ENCODE assay signal across 8 mouse cellular contexts in the genomic region with DNA sequence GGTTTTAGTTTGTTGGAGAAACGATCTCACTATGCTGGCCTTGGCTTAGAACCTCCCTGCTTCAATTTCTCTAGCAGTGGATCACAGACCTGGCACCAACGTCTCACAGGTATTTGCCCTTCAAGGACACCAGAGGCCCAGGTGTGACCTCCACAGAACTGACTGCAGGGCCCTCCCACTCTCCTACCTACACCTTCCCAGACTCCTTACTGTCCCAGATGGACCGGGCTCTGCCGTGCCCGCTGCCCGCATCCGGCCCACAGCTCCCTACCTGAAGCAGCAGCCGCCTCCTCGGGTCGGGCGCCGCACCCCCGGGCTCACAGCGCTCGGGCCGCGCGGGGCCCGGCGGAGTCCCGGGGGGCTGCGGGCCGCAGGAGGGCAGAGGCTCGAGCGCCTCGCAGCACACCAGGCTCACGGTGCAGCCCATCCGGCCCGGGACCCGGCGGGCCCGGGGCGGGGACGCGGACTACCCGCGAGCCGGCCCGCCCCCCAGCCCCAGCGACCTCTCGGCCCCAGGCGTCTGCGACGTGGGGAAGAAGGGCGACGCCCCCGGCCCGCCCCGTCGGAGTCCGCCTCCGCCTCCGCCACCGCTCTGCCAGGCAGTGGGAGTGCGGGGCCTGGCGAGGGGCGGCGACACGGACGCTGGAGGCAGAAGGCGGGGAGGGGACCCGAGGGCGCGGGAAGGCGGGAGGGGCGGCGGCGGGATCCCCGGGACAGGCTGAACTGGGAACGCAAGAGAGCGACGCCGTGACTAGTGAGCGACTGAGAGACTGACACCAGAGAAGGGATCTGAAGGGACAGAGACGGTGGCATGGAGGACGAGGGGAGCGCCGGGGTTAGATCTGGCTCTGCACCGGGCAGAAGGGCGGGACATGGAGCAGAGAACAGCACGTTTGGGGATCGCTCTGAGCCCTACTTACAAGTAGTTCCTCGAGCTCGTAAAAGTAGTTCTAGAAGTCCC. TPM values are rescaled to one million over a fixed set of nuclear protein-coding genes. Genes with fewer than 3 reads are reported as not detected.
DNase-seq lines count a peak whose midpoint lies in the region; ATAC-seq and TF ChIP-seq lines count a peak whose summit lies in the region.

A gene (minus strand): TSS at position 429 of the 961 bp plus-strand sequence.

- H3K36me3 ChIP-seq in intestine, embryonic 14.5 days (ENCODE audit: control insufficient read depth, insufficient read depth, low read length), result no peaks in the 10 kb centered on the region
- no peaks in the 10 kb centered on the region for H3K36me3 ChIP-seq in limb, embryonic 12.5 days
- H3K36me3 ChIP-seq in midbrain, embryonic 11.5 days (ENCODE audit: control insufficient read depth, insufficient read depth, low read length), result no peaks in the 10 kb centered on the region
- H3K36me3 ChIP-seq in testis, adult 2 months (ENCODE audit: control insufficient read depth, insufficient read depth, low read length), result no peaks in the 10 kb centered on the region

- no peak for TF ChIP-seq CTCF in Patski (IDR thresholded peaks at IDR 0.05)
- no peak for TF ChIP-seq CTCF in brain, embryonic 14.5 days (IDR thresholded peaks at IDR 0.05; ENCODE audit: borderline replicate concordance, extremely low read depth, insufficient read depth, insufficient read length)
- TF ChIP-seq CTCF in testis, adult 2 months (IDR thresholded peaks at IDR 0.05; ENCODE audit: control insufficient read depth, insufficient read depth, insufficient replicate concordance, low read depth, low read length), result no peak

- H3K9ac ChIP-seq in intestine, embryonic 14.5 days (ENCODE audit: low read length), result peak within 1 kb of the TSS; percentile 51
- H3K9ac ChIP-seq in limb, embryonic 12.5 days (replicated peaks), result peak within 1 kb of the TSS; percentile 79
- H3K9ac ChIP-seq in midbrain, embryonic 11.5 days (ENCODE audit: low read length), result peak within 1 kb of the TSS; percentile 64

- no peak for DNase-seq in Patski (ENCODE audit: low read depth, low spot score)
- peak; percentile 71 for DNase-seq in brain, embryonic 14.5 days (ENCODE audit: low read depth)
- peak; percentile 62 to 63 for DNase-seq in gastrocnemius, postnatal 4 days (ENCODE audit: low spot score in 2 of 2)
- DNase-seq in intestine, embryonic 14.5 days (ENCODE audit: low spot score), result peak; percentile 80
- peak; percentile 91 for DNase-seq in midbrain, embryonic 11.5 days (ENCODE audit: low spot score, missing footprints)
- no peak for DNase-seq in frontal cortex, postnatal 36 days (ENCODE audit: low spot score in 2 of 2)

- POLR2A ChIA-PET in Patski (lab: Charles Lee), result interaction anchor here (0.6 kb wide), 1 partner anchor 671 kb away, joined by 5 read pairs; no protein-coding TSS in a partner anchor

- no peaks in the 10 kb centered on the region for H3K9me3 ChIP-seq in intestine, embryonic 14.5 days (ENCODE audit: control insufficient read depth, low read length)
- H3K9me3 ChIP-seq in limb, embryonic 12.5 days, result no peaks in the 10 kb centered on the region
- H3K9me3 ChIP-seq in midbrain, embryonic 11.5 days (ENCODE audit: control insufficient read depth, low read length), result no peaks in the 10 kb centered on the region

- no peaks in the 10 kb centered on the region for H3K4me1 ChIP-seq in intestine, embryonic 14.5 days (replicated peaks; ENCODE audit: control insufficient read depth, insufficient read depth, low read length)
- H3K4me1 ChIP-seq in limb, embryonic 12.5 days (replicated peaks), result 0 out of 2 replicates have a peak, but pooled peaks cover 6% of the 10 kb centered on the region
- H3K4me1 ChIP-seq in midbrain, embryonic 11.5 days (ENCODE audit: control insufficient read depth, insufficient read depth, low read length), result peaks cover 11% of the 10 kb centered on the region
- H3K4me1 ChIP-seq in testis, adult 2 months (ENCODE audit: control insufficient read depth, insufficient read depth, low read length), result peaks cover 8% of the 10 kb centered on the region

- no peak for TF ChIP-seq POLR2A in brain, embryonic 14.5 days (IDR thresholded peaks at IDR 0.05; ENCODE audit: borderline replicate concordance, extremely low read depth, insufficient read depth, insufficient read length, poor library complexity, severe bottlenecking)
- TF ChIP-seq POLR2A in testis, adult 2 months (IDR thresholded peaks at IDR 0.05; ENCODE audit: control insufficient read depth, low read depth, low read length), result no peak

- H3K27me3 ChIP-seq in Patski, result no peaks in the 10 kb centered on the region
- 0 out of 2 replicates have a peak, but pooled peaks cover 4% of the 10 kb centered on the region for H3K27me3 ChIP-seq in intestine, embryonic 14.5 days (replicated peaks; ENCODE audit: control insufficient read depth, insufficient read depth, low read length)
- peaks cover 48% of the 10 kb centered on the region for H3K27me3 ChIP-seq in limb, embryonic 12.5 days
- peaks cover 22% of the 10 kb centered on the region for H3K27me3 ChIP-seq in midbrain, embryonic 11.5 days (ENCODE audit: control insufficient read depth, insufficient read depth, low read length)
- no peaks in the 10 kb centered on the region; the same call in 1 of the 2 replicates for H3K27me3 ChIP-seq in testis, adult 2 months (ENCODE audit: control insufficient read depth, insufficient read depth, low read length)

- no peak for ATAC-seq in Patski
- ATAC-seq in intestine, embryonic 14.5 days (replicated peaks; ENCODE audit: low FRiP score, low TSS enrichment, low read depth), result peak; percentile 54
- peak; percentile 56; the same call in 1 of the 2 replicates for ATAC-seq in limb, embryonic 12.5 days (ENCODE audit: insufficient number of reproducible peaks, insufficient read depth, low FRiP score, low TSS enrichment, low read depth)
- ATAC-seq in midbrain, embryonic 11.5 days (ENCODE audit: low FRiP score), result peak; percentile 78

- WGBS in intestine, embryonic 14.5 days, result under 1% methylated on average over 83 of the region's 84 CpGs
- under 1% methylated on average over 83 of the region's 84 CpGs for WGBS in limb, embryonic 12.5 days
- WGBS in midbrain, embryonic 11.5 days, result under 1% methylated on average over 80 of the region's 84 CpGs

- in situ Hi-C loops in Patski (cut with MboI; ENCODE audit: low pct_unique_long_range_greater_than_20kb), result no loop called here

- H3K4me2 ChIP-seq in intestine, embryonic 14.5 days (ENCODE audit: low read length), result peak within 1 kb of the TSS; percentile 97
- peak within 1 kb of the TSS; percentile 97 for H3K4me2 ChIP-seq in limb, embryonic 12.5 days
- peak within 1 kb of the TSS; percentile 86 for H3K4me2 ChIP-seq in midbrain, embryonic 11.5 days

- CTCF ChIA-PET in Patski (lab: Charles Lee), result interaction anchor here (0.7 to 1.6 kb wide), 5 partner anchors 14 to 223 kb away, joined by 3 to 6 read pairs (median 3); no protein-coding TSS in a partner anchor

- H3K4me3 ChIP-seq in intestine, embryonic 14.5 days (ENCODE audit: low read depth, low read length), result peak within 1 kb of the TSS; percentile 53
- H3K4me3 ChIP-seq in limb, embryonic 12.5 days (replicated peaks), result peak within 1 kb of the TSS; percentile 63
- peak within 1 kb of the TSS; percentile 50 for H3K4me3 ChIP-seq in midbrain, embryonic 11.5 days (ENCODE audit: low read depth, low read length)
- peak within 1 kb of the TSS; percentile 4 for H3K4me3 ChIP-seq in testis, adult 2 months (ENCODE audit: control insufficient read depth, low read depth, low read length)

- no peak within 1 kb of the TSS for H3K27ac ChIP-seq in intestine, embryonic 14.5 days (ENCODE audit: low read depth)
- H3K27ac ChIP-seq in limb, embryonic 12.5 days, result no peak within 1 kb of the TSS
- H3K27ac ChIP-seq in midbrain, embryonic 11.5 days (ENCODE audit: low read depth, low read length), result no peak within 1 kb of the TSS
- H3K27ac ChIP-seq in testis, adult 2 months (ENCODE audit: control insufficient read depth, insufficient read depth, low read depth, low read length), result no peak within 1 kb of the TSS

RNA-seq across cellular contexts. Expression of the gene that starts here (rescaled TPM):
- polyA plus RNA-seq in Patski (2021), result 393 TPM
- 7.9 and 15.1 TPM in 2 replicates for polyA plus RNA-seq in brain, embryonic 14.5 days (2012; rRNA removed)
- 100 to 1,000 TPM; 259 to 265 TPM for total RNA-seq in gastrocnemius, postnatal 4 days (2021)
- polyA plus RNA-seq in intestine, embryonic 14.5 days (2014; fragmentation: Nextera tagmentation; extraction: Ambion mirVana), result 27.2 and 28.7 TPM in 2 replicates
- polyA plus RNA-seq in limb, embryonic 12.5 days (2016; fragmentation: Nextera tagmentation; extraction: Ambion mirVana), result 36.7 and 44.9 TPM in 2 replicates
- 6.9 and 9.3 TPM in 2 replicates for polyA plus RNA-seq in midbrain, embryonic 11.5 days (2014; fragmentation: Nextera tagmentation; extraction: Ambion mirVana)
- polyA plus RNA-seq in testis, adult 2 months (2012; rRNA removed), result 422 and 427 TPM in 2 replicates

Comparison
In these comparisons a context has a peak if more than half of its experiments do, and no peak if none do; other contexts are left out.
1. DNase-seq: peak in brain, embryonic 14.5 days (single experiment), gastrocnemius, postnatal 4 days (2 of 2), intestine, embryonic 14.5 days (single experiment) and midbrain, embryonic 11.5 days (single experiment); none in Patski (single experiment) and frontal cortex, postnatal 36 days (0 of 2).
2. H3K4me3 ChIP-seq: peak in every context shown above with its lines; median percentile 63 in limb, embryonic 12.5 days; 53 in intestine, embryonic 14.5 days; 50 in midbrain, embryonic 11.5 days; 4 in testis, adult 2 months.
3. Peak in every context shown above with its lines, with median percentiles within 50 percentile points of each other: H3K4me2 ChIP-seq and H3K9ac ChIP-seq.